Mouse (Mus musculus) ovary, postnatal 10 days (tissue): Measurements from ENCODE around the gene Zfp644.

ENCODE experiments used
- DNase-seq: peaks from one replicate; pipeline ENCODE4 v3.0.0; 2022; ENCODE audit warnings: low spot score

Gene Zfp644

GRCm38 (mm10) chr5:106660867-106661266 lies 36.2 kb downstream of the Zfp644 start:
- no peak for DNase-seq

GRCm38 (mm10) chr5:106652790-106653328 lies 44.2 kb downstream of the Zfp644 start:
- DNase-seq: no peak

- DNase-seq: no peak
Measured at GRCm38 (mm10) chr5:106652220-106652753, 44.8 kb downstream of the Zfp644 start.

GRCm38 (mm10) chr5:106649995-106650394 lies 47.1 kb downstream of the Zfp644 start:
- no peak for DNase-seq

- DNase-seq: no peak
Measured at GRCm38 (mm10) chr5:106649441-106649840, 47.6 kb downstream of the Zfp644 start.

GRCm38 (mm10) chr5:106643434-106643833 lies 53.7 kb downstream of the Zfp644 start:
- no peak for DNase-seq

GRCm38 (mm10) chr5:106641876-106642275 lies 55.2 kb downstream of the Zfp644 start:
- DNase-seq: no peak

- no peak for DNase-seq
Measured at GRCm38 (mm10) chr5:106640235-106640809, 56.8 kb downstream of the Zfp644 start.

GRCm38 (mm10) chr5:106639627-106640026 lies 57.5 kb downstream of the Zfp644 start:
- DNase-seq: no peak

- no peak for DNase-seq
Measured at GRCm38 (mm10) chr5:106636423-106636946, 60.6 kb downstream of the Zfp644 start.

GRCm38 (mm10) chr5:106628369-106629149 lies 68.5 kb downstream of the Zfp644 start:
- no peak for DNase-seq

- DNase-seq: no peak
Measured at GRCm38 (mm10) chr5:106623337-106623736, 73.8 kb downstream of the Zfp644 start.

- no peak for DNase-seq
Measured at GRCm38 (mm10) chr5:106622193-106622592, 74.9 kb downstream of the Zfp644 start.

GRCm38 (mm10) chr5:106620446-106620845 lies 76.6 kb downstream of the Zfp644 start:
- DNase-seq: no peak

- no peak for DNase-seq
Measured at GRCm38 (mm10) chr5:106615006-106615405, 82.1 kb downstream of the Zfp644 start.

GRCm38 (mm10) chr5:106614570-106614969 lies 82.5 kb downstream of the Zfp644 start:
- DNase-seq: no peak

GRCm38 (mm10) chr5:106612151-106612550 lies 84.9 kb downstream of the Zfp644 start:
- no peak for DNase-seq

GRCm38 (mm10) chr5:106608798-106609197 lies 88.3 kb downstream of the Zfp644 start, which contains the start of gene Gm17304:
Gm17304 (plus strand) TSS chr5:106609098.
- no peak for DNase-seq

- no peak for DNase-seq
Measured at GRCm38 (mm10) chr5:106607081-106607480, 90.0 kb downstream of the Zfp644 start.

- DNase-seq: no peak
Measured at GRCm38 (mm10) chr5:106605096-106605495, 92.0 kb downstream of the Zfp644 start.

- no peak for DNase-seq
Measured at GRCm38 (mm10) chr5:106604381-106604780, 92.7 kb downstream of the Zfp644 start.

- no peak for DNase-seq
Measured at GRCm38 (mm10) chr5:106599482-106599881, 97.6 kb downstream of the Zfp644 start.

- DNase-seq: no peak
Measured at GRCm38 (mm10) chr5:106597472-106597871, 99.6 kb downstream of the Zfp644 start.
